Mouse (Mus musculus): ENCODE results near the gene Mtx1. TPM values are rescaled to one million over a fixed set of nuclear protein-coding genes. Genes with fewer than 3 reads are reported as not detected.

The Mtx1 gene
- polyA plus RNA-seq, 1 experiment: 66.4 TPM

GRCm38 (mm10) chr3:89190436-89190835 lies 36.5 kb downstream of the Mtx1 start:
- WGBS: 3% methylated on average over 8 of the region's 8 CpGs
- H3K27ac ChIP-seq (ENCODE audit: control insufficient read depth, insufficient read depth, low read depth, low read length, poor library complexity): peak overlapping the region; percentile 2; the same call in 1 of the 2 replicates
- TF ChIP-seq POLR2A (IDR thresholded peaks at IDR 0.05; ENCODE audit: borderline replicate concordance, control insufficient read depth, low read depth, low read length) (no peak), CTCF (IDR thresholded peaks at IDR 0.05; ENCODE audit: control insufficient read depth, insufficient read depth, low read length) (no peak)
- peaks cover 2% of the 10 kb centered on the region; the same call in 1 of the 2 replicates for H3K4me1 ChIP-seq (ENCODE audit: control insufficient read depth, insufficient read depth, low read length)
- H3K4me3 ChIP-seq (replicated peaks; ENCODE audit: control insufficient read depth, low read depth, low read length): no peak overlapping the region

DNA sequence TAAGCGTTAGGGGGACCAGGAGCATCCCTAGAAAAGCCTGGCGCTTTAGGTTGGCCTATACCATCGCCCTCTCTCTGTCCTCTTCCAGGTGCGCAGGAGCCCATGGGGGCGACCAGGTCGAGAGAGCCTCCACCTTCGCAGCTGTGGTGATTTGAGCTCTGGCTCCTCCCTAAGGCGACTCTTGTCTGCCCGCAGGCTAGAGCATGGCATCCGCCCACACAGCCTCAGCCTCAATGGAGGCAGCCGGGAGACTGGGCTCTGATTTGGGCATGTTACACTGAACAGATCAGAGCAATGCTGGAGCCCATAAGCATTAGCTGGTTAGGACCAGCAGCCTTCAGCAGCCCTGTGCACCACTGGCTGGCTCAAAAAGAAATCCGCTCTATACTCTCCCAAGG lies 38.4 kb downstream of the Mtx1 start:
- Histone ChIP-seq H3K4me1 (ENCODE audit: control insufficient read depth, insufficient read depth, low read length) (peaks cover 2% of the 10 kb centered on the region), H3K27ac (ENCODE audit: control insufficient read depth, insufficient read depth, low read depth, low read length, poor library complexity) (peak overlapping the region; percentile 33), H3K4me3 (replicated peaks; ENCODE audit: control insufficient read depth, low read depth, low read length) (peak overlapping the region; percentile 2)
- WGBS: 74% methylated on average over 12 of the region's 12 CpGs
- TF ChIP-seq POLR2A (IDR thresholded peaks at IDR 0.05; ENCODE audit: borderline replicate concordance, control insufficient read depth, low read depth, low read length) (no peak), CTCF (IDR thresholded peaks at IDR 0.05; ENCODE audit: control insufficient read depth, insufficient read depth, low read length) (no peak)

GRCm38 (mm10) chr3:89187690-89188477 lies 39.0 kb downstream of the Mtx1 start:
- Histone ChIP-seq H3K27ac (ENCODE audit: control insufficient read depth, insufficient read depth, low read depth, low read length, poor library complexity) (peak overlapping the region; percentile 53), H3K4me1 (ENCODE audit: control insufficient read depth, insufficient read depth, low read length) (peaks cover 2% of the 10 kb centered on the region), H3K4me3 (replicated peaks; ENCODE audit: control insufficient read depth, low read depth, low read length) (peak overlapping the region; percentile 46)
- TF ChIP-seq POLR2A (IDR thresholded peaks at IDR 0.05; ENCODE audit: borderline replicate concordance, control insufficient read depth, low read depth, low read length): no peak; the same call in 1 of the 2 replicates
- WGBS: 62% methylated on average over 18 of the region's 18 CpGs

- peak overlapping the region; percentile 46 for H3K4me3 ChIP-seq (replicated peaks; ENCODE audit: control insufficient read depth, low read depth, low read length)
- TF ChIP-seq POLR2A (IDR thresholded peaks at IDR 0.05; ENCODE audit: borderline replicate concordance, control insufficient read depth, low read depth, low read length) (no peak), CTCF (IDR thresholded peaks at IDR 0.05; ENCODE audit: control insufficient read depth, insufficient read depth, low read length) (no peak)
- WGBS: 71% methylated on average over 23 of the region's 23 CpGs
- H3K4me1 ChIP-seq (ENCODE audit: control insufficient read depth, insufficient read depth, low read length): peaks cover 4% of the 10 kb centered on the region
- H3K27ac ChIP-seq (ENCODE audit: control insufficient read depth, insufficient read depth, low read depth, low read length, poor library complexity): peak overlapping the region; percentile 53
Observed at GRCm38 (mm10) chr3:89187197-89187596, 39.7 kb downstream of the Mtx1 start.

DNA sequence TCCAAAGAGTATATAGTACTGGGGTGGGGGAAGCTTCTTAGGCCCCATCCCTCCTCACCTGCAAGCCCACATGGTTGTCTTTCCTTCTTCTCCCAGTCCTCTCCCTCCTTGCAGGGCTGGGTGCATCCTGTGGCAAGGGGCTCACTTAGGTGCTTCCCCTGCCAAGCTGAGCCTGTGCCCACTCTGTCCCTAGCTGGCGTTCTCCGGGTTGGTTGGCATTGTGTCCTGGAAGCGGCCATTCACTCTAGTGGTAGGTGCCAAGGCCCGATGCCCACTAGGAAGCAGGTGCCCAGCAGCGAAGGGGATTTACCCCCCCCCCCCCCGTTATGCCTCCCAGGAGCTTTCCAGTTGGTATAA lies 43.0 kb downstream of the Mtx1 start:
- H3K27ac ChIP-seq (ENCODE audit: control insufficient read depth, insufficient read depth, low read depth, low read length, poor library complexity): no peak overlapping the region
- WGBS: 70% methylated on average over 6 of the region's 6 CpGs
- H3K4me1 ChIP-seq (ENCODE audit: control insufficient read depth, insufficient read depth, low read length): peaks cover 4% of the 10 kb centered on the region
- no peak for TF ChIP-seq POLR2A (IDR thresholded peaks at IDR 0.05; ENCODE audit: borderline replicate concordance, control insufficient read depth, low read depth, low read length)
- no peak for TF ChIP-seq CTCF (IDR thresholded peaks at IDR 0.05; ENCODE audit: control insufficient read depth, insufficient read depth, low read length)
- H3K4me3 ChIP-seq (replicated peaks; ENCODE audit: control insufficient read depth, low read depth, low read length): no peak overlapping the region

- Histone ChIP-seq H3K4me3 (replicated peaks; ENCODE audit: control insufficient read depth, low read depth, low read length) (peak within 1 kb of the TSS; percentile 75), H3K27ac (ENCODE audit: control insufficient read depth, insufficient read depth, low read depth, low read length, poor library complexity) (peak within 1 kb of the TSS; percentile 55), H3K4me1 (ENCODE audit: control insufficient read depth, insufficient read depth, low read length) (peaks cover 4% of the 10 kb centered on the region)
- TF ChIP-seq CTCF (IDR thresholded peaks at IDR 0.05; ENCODE audit: control insufficient read depth, insufficient read depth, low read length) (no peak), POLR2A (IDR thresholded peaks at IDR 0.05; ENCODE audit: borderline replicate concordance, control insufficient read depth, low read depth, low read length) (0 out of 2 replicates have a peak, but pooled peaks have one; percentile 63)
- 9% methylated on average over 39 of the region's 39 CpGs for WGBS
Observed at GRCm38 (mm10) chr3:89183058-89183958, 43.6 kb downstream of the Mtx1 start, which contains the start of gene Fam189b. TSS of gene Fam189b (plus strand) at chr3:89183143.

DNA sequence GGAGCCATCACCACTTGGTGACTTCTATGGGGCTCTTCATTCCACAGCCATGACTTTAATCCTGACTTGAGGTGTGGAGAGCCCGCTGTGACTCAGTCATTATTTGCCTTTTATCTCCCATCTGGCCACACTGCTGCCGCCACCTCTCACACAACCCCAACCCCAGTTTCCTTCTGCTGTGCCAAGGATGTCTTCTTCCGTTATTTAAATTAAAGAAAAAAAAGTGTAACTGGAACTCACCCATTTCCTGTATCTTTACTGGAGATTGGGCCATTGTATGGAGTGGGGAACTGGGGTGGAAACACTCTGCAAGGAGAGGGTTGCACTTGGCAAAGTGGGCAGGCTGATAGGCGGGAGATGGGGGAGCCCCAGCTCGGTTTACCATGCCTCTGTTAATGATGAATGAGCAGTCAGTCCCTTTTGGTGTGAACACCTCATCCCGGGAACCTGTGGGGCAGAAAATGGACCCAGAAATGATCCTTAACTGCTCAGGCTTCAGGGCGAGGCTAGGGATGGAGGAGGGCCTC lies 44.3 kb downstream of the Mtx1 start:
- H3K4me3 ChIP-seq (replicated peaks; ENCODE audit: control insufficient read depth, low read depth, low read length): peak overlapping the region; percentile 75
- 0 out of 2 replicates have a peak overlapping the region, but pooled peaks have one; percentile 30 for H3K27ac ChIP-seq (ENCODE audit: control insufficient read depth, insufficient read depth, low read depth, low read length, poor library complexity)
- no peak for TF ChIP-seq CTCF (IDR thresholded peaks at IDR 0.05; ENCODE audit: control insufficient read depth, insufficient read depth, low read length)
- TF ChIP-seq POLR2A (IDR thresholded peaks at IDR 0.05; ENCODE audit: borderline replicate concordance, control insufficient read depth, low read depth, low read length): no peak
- peaks cover 5% of the 10 kb centered on the region for H3K4me1 ChIP-seq (ENCODE audit: control insufficient read depth, insufficient read depth, low read length)
- 12% methylated on average over 7 of the region's 7 CpGs for WGBS
